Mouse (Mus musculus) small intestine, adult 2 months (tissue): ENCODE measurements around the gene Hsd17b14.

Experiments
- CTCF ChIP-seq: fragments of 200-500 bp; IDR thresholded peaks from 2 replicates; pipeline ENCODE4 v1.5.1; 2012; ENCODE audit warnings: low read depth, mild to moderate bottlenecking, control low read depth, inconsistent platforms, low read length, moderate library complexity, mixed read lengths; ENCODE audit not compliant: insufficient replicate concordance, insufficient read length; ENCODE audit errors: extremely low read depth
- POLR2A ChIP-seq: fragments of 200-500 bp; IDR thresholded peaks from 2 replicates; pipeline ENCODE4 v1.6.1; 2012; ENCODE audit warnings: low read depth, mild to moderate bottlenecking, control low read depth, inconsistent platforms, low read length, moderate library complexity

DNA sequence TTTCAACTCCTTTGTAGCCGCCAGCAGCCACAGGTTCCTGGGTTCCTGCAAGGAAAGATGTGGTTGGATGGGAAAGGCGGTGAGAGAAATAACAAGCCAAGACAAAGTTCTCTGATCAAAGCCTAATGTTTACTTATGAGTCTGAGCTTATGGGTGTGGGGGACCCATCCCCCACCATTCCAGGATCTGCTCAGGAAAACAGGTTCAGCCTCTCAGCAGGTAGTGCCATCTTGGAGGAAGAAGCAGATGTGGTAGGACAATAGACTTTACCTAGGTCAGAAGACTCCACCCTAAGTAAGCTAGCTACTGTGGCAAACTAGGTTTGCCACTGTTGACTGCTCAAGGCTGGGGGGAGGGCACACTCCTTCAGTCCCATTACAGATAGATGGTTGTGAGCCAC, 10.1 kb downstream of the Hsd17b14 start:
- TF ChIP-seq POLR2A (no peak), CTCF (no peak)
